ENCODE assay signal across 16 mouse cellular contexts in genomic region chr4:150879631-150880030, GRCm38 (mm10).
"Had no signal": no experiment of that assay in that cellular context is flagged by ENCODE, and none has a peak within 500 bp of the region (broad histone marks: within the 10 kb centered on the region; RNA-seq: fewer than 3 reads in every experiment).

No protein-coding gene starts in this region.

- H3K4me1 ChIP-seq: lung, embryonic 15.5 days; megakaryocyte, embryonic 14.5 days; midbrain, embryonic 13.5 days; midbrain, embryonic 15.5 days; neural tube, embryonic 12.5 days; stomach, embryonic 15.5 days had no signal

- DNase-seq: liver, postnatal 0 days; lung, adult 2 months; lung, postnatal 14 days; lung, postnatal 36 days; right cerebral cortex, postnatal 14 days; thymus, adult 2 months; thymus, postnatal 25 days; thymus, postnatal 4 days had no signal

- H3K27ac ChIP-seq: lung, embryonic 15.5 days; macrophage; midbrain, embryonic 13.5 days; midbrain, embryonic 15.5 days; neural tube, embryonic 12.5 days; stomach, embryonic 15.5 days; stomach, postnatal 0 days had no signal

- H3K9ac ChIP-seq: liver, postnatal 0 days; lung, embryonic 15.5 days; midbrain, embryonic 13.5 days; midbrain, embryonic 15.5 days; neural tube, embryonic 12.5 days; stomach, embryonic 15.5 days had no signal

- H3K4me3 ChIP-seq: lung, embryonic 15.5 days; megakaryocyte, embryonic 14.5 days; midbrain, embryonic 13.5 days; midbrain, embryonic 15.5 days; neural tube, embryonic 12.5 days; stomach, embryonic 15.5 days had no signal

- H3K27me3 ChIP-seq: lung, embryonic 15.5 days; midbrain, embryonic 13.5 days; midbrain, embryonic 15.5 days; neural tube, embryonic 12.5 days; stomach, embryonic 15.5 days had no signal

- H3K36me3 ChIP-seq: lung, embryonic 15.5 days; midbrain, embryonic 15.5 days; stomach, embryonic 15.5 days had no signal
